Mouse (Mus musculus): ENCODE data around the gene Hoxb4. TPM values are rescaled to one million over a fixed set of nuclear protein-coding genes. Genes with fewer than 3 reads are reported as not detected.
A peak's percentile ranks its signal among the peaks of the same experiment; 100 is the strongest.

The Hoxb4 gene
- polyA plus RNA-seq, 1 experiment from 2014 or later = 10.2 TPM

DNA sequence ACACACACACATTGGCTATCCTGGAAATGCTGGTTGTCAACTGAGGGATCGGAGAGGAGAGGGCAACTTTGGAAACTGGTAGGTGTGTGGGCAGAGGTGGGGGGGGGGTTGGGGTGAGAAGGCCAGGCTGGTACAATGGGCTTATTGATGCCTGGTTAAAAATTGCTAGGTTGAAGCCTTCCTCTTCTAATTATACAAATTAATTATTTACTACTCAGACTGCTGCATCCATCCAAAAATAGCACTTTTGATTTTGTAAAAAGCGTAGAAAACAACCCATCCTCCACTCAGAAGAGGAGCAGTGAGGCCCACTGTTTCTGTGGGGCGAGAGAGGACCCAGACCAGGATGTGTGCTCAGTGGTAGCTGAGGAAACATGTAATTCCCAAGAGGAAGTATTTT, 16.9 kb downstream of the Hoxb4 start:
- no peak for ATAC-seq (ENCODE audit: low FRiP score, low read depth)
- H3K9me3 ChIP-seq = no peaks in the 10 kb centered on the region
- WGBS = 14% methylated on average over 3 of the region's 3 CpGs
- peaks cover 99% of the 10 kb centered on the region for H3K4me1 ChIP-seq
- no peaks in the 10 kb centered on the region for H3K27me3 ChIP-seq (replicated peaks)
- H3K36me3 ChIP-seq = peaks cover 27% of the 10 kb centered on the region
- peak overlapping the region; percentile 100 for H3K9ac ChIP-seq
- H3K27ac ChIP-seq = peak overlapping the region; percentile 100
- peak overlapping the region; percentile 65 for H3K4me3 ChIP-seq
- peak overlapping the region; percentile 100 for H3K4me2 ChIP-seq (replicated peaks)

GRCm38 (mm10) chr11:96336597-96336996, 18.5 kb downstream of the Hoxb4 start:
- WGBS = 15% methylated on average over 2 of the region's 2 CpGs
- peak overlapping the region; percentile 100 for H3K9ac ChIP-seq
- no peaks in the 10 kb centered on the region for H3K27me3 ChIP-seq (replicated peaks)
- peak overlapping the region; percentile 21 for H3K4me3 ChIP-seq
- H3K27ac ChIP-seq = peak overlapping the region; percentile 100
- peaks cover 93% of the 10 kb centered on the region for H3K4me1 ChIP-seq
- peak overlapping the region; percentile 100 for H3K4me2 ChIP-seq (replicated peaks)
- H3K9me3 ChIP-seq = no peaks in the 10 kb centered on the region
- H3K36me3 ChIP-seq = peaks cover 23% of the 10 kb centered on the region
- ATAC-seq (ENCODE audit: low FRiP score, low read depth) = no peak

- ATAC-seq (ENCODE audit: low FRiP score, low read depth) = no peak
- Histone ChIP-seq H3K4me1 (peaks cover 93% of the 10 kb centered on the region), H3K36me3 (peaks cover 23% of the 10 kb centered on the region), H3K4me3 (peak overlapping the region; percentile 21), H3K9me3 (no peaks in the 10 kb centered on the region), H3K27ac (peak overlapping the region; percentile 100), H3K4me2 (replicated peaks) (peak overlapping the region; percentile 100), H3K9ac (peak overlapping the region; percentile 100), H3K27me3 (replicated peaks) (no peaks in the 10 kb centered on the region)
- WGBS = 5% methylated on average over 6 of the region's 6 CpGs
Measured at GRCm38 (mm10) chr11:96337026-96337425, 19.0 kb downstream of the Hoxb4 start.

DNA sequence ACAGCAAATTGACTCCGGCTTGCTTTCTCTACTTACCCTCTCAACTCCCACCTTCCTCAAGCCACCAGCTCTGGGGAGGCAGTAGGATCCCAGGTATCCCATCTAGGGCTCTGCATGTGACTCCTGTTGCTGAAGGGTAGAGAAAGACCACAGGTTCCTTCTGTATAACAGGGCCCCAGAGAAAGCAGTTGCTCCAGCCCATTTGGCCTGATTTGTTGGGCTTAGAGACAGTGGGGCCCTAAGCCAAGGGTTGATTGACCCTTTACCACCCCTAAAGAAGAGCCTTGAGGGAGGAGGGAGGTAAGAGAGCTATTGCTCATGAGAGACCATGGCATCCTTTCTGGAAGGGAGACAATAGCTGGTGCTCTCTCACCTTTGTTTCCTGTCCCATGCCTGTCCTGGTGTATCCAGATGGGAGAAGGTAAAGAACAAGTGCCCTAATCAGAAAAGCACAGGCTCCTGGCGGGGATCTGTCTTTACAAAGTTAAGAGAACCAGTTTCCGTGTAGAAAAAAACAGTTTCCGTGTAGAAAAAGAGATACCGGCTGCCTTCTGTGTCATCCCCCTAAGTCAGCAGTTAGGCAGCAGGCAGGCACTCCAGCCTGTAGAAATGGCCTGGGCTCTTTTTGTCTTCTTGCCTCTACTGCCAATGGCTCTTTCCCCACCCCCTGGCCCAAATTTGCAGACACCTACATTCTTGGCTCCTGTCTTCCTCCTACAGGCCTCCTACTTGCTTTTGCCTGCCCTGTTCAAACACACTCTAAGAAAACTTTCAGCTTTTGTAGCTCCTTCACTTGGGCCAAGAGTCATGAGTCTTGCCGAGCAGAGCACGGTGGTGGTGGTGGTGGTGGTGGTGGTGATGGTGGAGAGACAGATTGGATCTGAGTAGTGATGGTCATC, 21.1 kb downstream of the Hoxb4 start:
- Histone ChIP-seq H3K27ac (peak overlapping the region; percentile 100), H3K4me2 (replicated peaks) (peak overlapping the region; percentile 100), H3K27me3 (replicated peaks) (no peaks in the 10 kb centered on the region), H3K4me3 (peak overlapping the region; percentile 59), H3K36me3 (peaks cover 14% of the 10 kb centered on the region), H3K9ac (peak overlapping the region; percentile 100), H3K4me1 (peaks cover 90% of the 10 kb centered on the region), H3K9me3 (no peaks in the 10 kb centered on the region)
- ATAC-seq (ENCODE audit: low FRiP score, low read depth) = no peak
- whole genome bisulfite sequencing = 13% methylated on average over 7 of the region's 7 CpGs

DNA sequence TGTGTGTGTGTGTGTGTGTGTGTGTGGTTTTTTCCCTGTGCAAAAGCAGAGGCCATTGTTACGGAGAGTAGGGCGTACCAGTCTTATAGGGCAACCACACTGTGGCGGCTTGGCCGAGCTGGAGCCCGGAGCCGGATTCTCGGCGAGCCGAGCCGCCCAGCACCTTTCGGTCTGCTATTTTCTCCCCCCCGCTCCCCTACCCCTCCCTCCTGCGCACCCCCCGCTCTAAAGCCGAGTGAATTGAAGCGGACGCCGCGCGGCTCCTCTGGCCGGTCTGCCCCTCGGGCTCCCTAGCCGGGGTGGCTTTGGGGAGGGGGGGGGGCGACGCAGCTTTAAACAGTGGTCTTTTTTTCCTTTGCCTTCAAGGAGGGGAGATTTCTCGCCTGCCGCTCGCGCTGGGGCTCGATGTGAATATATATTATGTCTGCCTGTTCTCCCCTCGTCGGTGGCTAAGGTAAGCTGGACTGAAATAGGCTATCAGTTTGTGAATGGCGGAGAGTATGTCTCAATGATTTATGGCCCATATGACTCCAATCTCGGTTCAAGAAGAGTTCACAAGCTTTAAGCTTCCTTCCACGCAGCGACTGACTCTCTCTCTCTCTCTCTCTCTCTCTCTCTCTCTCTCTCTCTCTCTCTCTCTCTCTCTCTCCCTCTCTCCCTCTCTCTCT, 22.8 kb downstream of the Hoxb4 start:
- Histone ChIP-seq H3K27ac (peak overlapping the region; percentile 100), H3K9me3 (no peaks in the 10 kb centered on the region), H3K4me2 (replicated peaks) (peak overlapping the region; percentile 100), H3K4me3 (peak overlapping the region; percentile 59), H3K9ac (peak overlapping the region; percentile 100), H3K36me3 (peaks cover 25% of the 10 kb centered on the region), H3K27me3 (replicated peaks) (no peaks in the 10 kb centered on the region), H3K4me1 (peaks cover 89% of the 10 kb centered on the region)
- WGBS = 1% methylated on average over 36 of the region's 36 CpGs
- peak; percentile 75 for ATAC-seq (ENCODE audit: low FRiP score, low read depth)

DNA sequence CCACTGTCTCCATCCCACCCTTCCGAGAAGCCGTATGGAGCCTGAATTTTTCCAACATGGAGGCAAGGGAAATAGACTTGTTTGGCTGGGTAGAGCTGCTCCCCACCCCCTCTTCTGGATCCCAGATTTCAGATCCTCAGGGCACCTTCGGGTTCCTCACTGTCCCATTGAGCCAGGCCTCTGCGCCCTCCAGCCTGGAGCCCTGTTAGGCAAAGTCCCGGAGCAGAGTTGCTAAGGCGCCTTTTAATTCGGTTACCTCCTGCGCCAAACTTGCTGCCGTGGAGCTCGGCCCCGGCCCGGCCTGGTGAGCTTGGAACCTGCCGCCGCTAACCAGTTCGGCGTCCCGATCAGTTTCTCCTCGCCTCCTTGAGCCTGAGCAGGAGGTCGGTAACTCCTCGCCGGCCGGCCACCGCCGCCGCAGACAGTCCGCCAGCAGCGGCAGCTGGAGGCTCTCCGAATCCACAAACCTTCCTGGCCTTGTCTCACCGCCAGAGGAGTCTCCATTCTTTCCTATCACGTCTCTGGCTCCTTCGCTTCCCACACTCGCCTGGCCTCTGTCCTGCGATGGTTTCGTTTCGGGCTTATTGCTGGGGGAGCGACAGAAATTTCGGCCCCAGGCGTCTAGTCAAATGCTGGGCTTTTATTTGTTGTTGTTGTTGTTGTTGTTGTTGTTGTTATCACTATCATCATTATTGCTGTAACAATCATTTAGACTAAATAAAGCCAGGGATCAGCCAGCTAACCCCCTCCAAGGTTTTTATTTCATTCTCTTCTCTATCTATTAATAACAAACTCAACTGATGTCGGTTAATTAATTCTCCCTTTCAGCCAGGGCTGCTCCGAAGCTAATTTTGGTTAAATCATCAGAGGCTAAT, 23.9 kb downstream of the Hoxb4 start:
- WGBS = 1% methylated on average over 40 of the region's 40 CpGs
- Histone ChIP-seq H3K9me3 (no peaks in the 10 kb centered on the region), H3K4me2 (replicated peaks) (peak overlapping the region; percentile 100), H3K9ac (peak overlapping the region; percentile 100), H3K4me1 (peaks cover 89% of the 10 kb centered on the region), H3K4me3 (peak overlapping the region; percentile 59), H3K27me3 (replicated peaks) (no peaks in the 10 kb centered on the region), H3K27ac (peak overlapping the region; percentile 100), H3K36me3 (peaks cover 33% of the 10 kb centered on the region)
- ATAC-seq (ENCODE audit: low FRiP score, low read depth) = no peak

DNA sequence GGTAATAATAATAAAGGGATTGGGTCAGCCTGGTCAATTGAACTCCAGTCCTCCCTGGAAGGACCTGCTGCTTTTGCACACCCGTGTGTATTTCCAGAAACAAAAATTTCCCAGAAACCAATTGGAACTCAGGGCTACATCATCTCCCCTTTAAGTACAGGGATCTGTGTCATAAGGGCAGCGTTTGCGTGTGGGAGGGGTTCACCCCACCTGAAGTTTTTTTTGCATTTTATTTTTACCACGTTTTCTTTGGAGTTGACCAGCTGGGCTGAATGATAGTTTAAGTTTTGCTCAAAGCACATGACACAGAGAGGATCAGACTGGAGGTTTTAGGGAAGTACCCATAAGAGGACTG, 24.5 kb downstream of the Hoxb4 start:
- Histone ChIP-seq H3K9me3 (no peaks in the 10 kb centered on the region), H3K4me2 (replicated peaks) (peak overlapping the region; percentile 100), H3K27me3 (replicated peaks) (no peaks in the 10 kb centered on the region), H3K27ac (peak overlapping the region; percentile 100), H3K36me3 (peaks cover 33% of the 10 kb centered on the region), H3K4me1 (peaks cover 86% of the 10 kb centered on the region), H3K9ac (peak overlapping the region; percentile 100), H3K4me3 (peak overlapping the region; percentile 59)
- no peak for ATAC-seq (ENCODE audit: low FRiP score, low read depth)
- 3% methylated on average over 4 of the region's 4 CpGs for WGBS

GRCm38 (mm10) chr11:96343206-96343745, 25.2 kb downstream of the Hoxb4 start:
- H3K9ac ChIP-seq = peak overlapping the region; percentile 100
- H3K36me3 ChIP-seq = peaks cover 33% of the 10 kb centered on the region
- peak overlapping the region; percentile 59 for H3K4me3 ChIP-seq
- ATAC-seq (ENCODE audit: low FRiP score, low read depth) = no peak
- H3K27me3 ChIP-seq (replicated peaks) = no peaks in the 10 kb centered on the region
- peaks cover 84% of the 10 kb centered on the region for H3K4me1 ChIP-seq
- peak overlapping the region; percentile 100 for H3K4me2 ChIP-seq (replicated peaks)
- H3K9me3 ChIP-seq = no peaks in the 10 kb centered on the region
- H3K27ac ChIP-seq = peak overlapping the region; percentile 100
- WGBS = 8% methylated on average over 2 of the region's 2 CpGs

- Histone ChIP-seq H3K4me3 (peak overlapping the region; percentile 59), H3K36me3 (peaks cover 33% of the 10 kb centered on the region), H3K9ac (peak overlapping the region; percentile 100), H3K9me3 (no peaks in the 10 kb centered on the region), H3K27me3 (replicated peaks) (no peaks in the 10 kb centered on the region), H3K4me2 (replicated peaks) (peak overlapping the region; percentile 100), H3K4me1 (peaks cover 84% of the 10 kb centered on the region), H3K27ac (peak overlapping the region; percentile 100)
- 4% methylated on average over 40 of the region's 40 CpGs for WGBS
- ATAC-seq (ENCODE audit: low FRiP score, low read depth) = peak; percentile 15; the same call in 1 of the 2 replicates
Measured at GRCm38 (mm10) chr11:96344061-96344877, 26.2 kb downstream of the Hoxb4 start.

DNA sequence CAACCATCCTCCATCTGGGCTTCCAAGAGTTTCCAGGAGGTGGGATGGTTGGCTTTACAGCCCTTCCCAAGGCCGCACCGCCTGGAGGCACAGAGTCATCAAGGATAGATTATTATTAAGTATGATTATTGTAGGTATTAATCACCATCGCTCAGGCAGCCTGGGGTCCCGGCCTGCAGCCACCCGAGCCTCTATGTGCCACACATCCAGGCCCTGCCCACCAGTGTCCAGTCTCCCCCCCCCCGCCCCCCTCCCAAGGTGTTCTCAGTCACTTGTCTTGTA, 26.8 kb downstream of the Hoxb4 start:
- no peak for ATAC-seq (ENCODE audit: low FRiP score, low read depth)
- H3K36me3 ChIP-seq = peaks cover 33% of the 10 kb centered on the region
- H3K27me3 ChIP-seq (replicated peaks) = no peaks in the 10 kb centered on the region
- 1% methylated on average over 6 of the region's 6 CpGs for WGBS
- peak overlapping the region; percentile 59 for H3K4me3 ChIP-seq
- H3K4me2 ChIP-seq (replicated peaks) = peak overlapping the region; percentile 100
- H3K9me3 ChIP-seq = no peaks in the 10 kb centered on the region
- H3K4me1 ChIP-seq = peaks cover 84% of the 10 kb centered on the region
- H3K27ac ChIP-seq = peak overlapping the region; percentile 100
- H3K9ac ChIP-seq = peak overlapping the region; percentile 100

- peak overlapping the region; percentile 100 for H3K9ac ChIP-seq
- peaks cover 33% of the 10 kb centered on the region for H3K36me3 ChIP-seq
- H3K27me3 ChIP-seq (replicated peaks) = no peaks in the 10 kb centered on the region
- no peak for ATAC-seq (ENCODE audit: low FRiP score, low read depth)
- H3K9me3 ChIP-seq = no peaks in the 10 kb centered on the region
- H3K4me3 ChIP-seq = peak overlapping the region; percentile 59
- peaks cover 83% of the 10 kb centered on the region for H3K4me1 ChIP-seq
- WGBS = under 1% methylated on average over 41 of the region's 56 CpGs
- H3K27ac ChIP-seq = peak overlapping the region; percentile 100
- peak overlapping the region; percentile 100 for H3K4me2 ChIP-seq (replicated peaks)
Measured at GRCm38 (mm10) chr11:96345220-96345892, 27.3 kb downstream of the Hoxb4 start.
